Mouse (Mus musculus): ENCODE measurements around the gene Dnajb13.

DNA sequence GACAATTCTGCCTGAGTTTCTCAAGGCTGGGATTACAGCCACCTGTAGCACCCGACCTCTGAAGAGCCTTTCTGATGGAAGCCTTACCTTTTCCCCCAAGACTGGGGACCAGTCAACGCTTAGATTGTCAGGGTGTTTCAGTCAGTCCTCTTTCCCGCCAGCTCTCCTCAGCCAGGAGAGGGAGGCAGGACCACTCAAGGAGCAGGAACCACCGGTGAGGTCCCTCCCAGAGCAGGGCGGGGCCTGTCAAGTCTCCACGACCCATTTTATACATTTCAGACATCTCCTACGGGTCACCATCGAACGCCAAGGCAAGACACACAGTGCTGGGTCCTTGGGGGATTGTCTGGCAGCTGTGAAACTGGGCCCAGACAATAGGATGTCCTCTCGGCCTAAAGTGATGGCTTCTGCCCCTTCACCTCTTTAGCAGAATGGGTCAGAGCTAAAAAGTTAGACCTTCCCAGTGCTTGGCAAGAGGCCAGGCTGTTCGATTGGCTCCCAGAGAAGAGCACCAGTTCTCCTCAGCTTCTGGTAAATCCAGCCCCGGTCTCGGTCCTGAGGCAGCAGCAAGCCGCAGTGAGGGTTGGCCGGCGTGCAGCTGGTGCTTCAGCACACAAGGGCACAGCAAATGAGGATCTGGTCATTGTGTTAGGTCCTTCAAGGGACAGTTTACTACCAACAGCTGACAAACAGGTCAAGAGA lies 14.3 kb downstream of the Dnajb13 start:
- TF ChIP-seq CTCF (IDR thresholded peaks at IDR 0.05 in 2 of 3, conservative IDR thresholded peaks at IDR 0.05 in 1 of 3; ENCODE audit: control insufficient read depth in 1 of 3, insufficient read depth in 1 of 3, low read depth in 2 of 3, low read length in 3 of 3, poor library complexity in 1 of 3, severe bottlenecking in 1 of 3) (no peak), HCFC1 (IDR thresholded peaks at IDR 0.05; ENCODE audit: low read depth, low read length) (no peak), EP300 (IDR thresholded peaks at IDR 0.05; ENCODE audit: low read depth in 1 of 2, low read length in 2 of 2) (no peak), RAD21 (IDR thresholded peaks at IDR 0.05; ENCODE audit: low read depth, low read length) (no peak), POLR2AphosphoS5 (IDR thresholded peaks at IDR 0.05; ENCODE audit: borderline replicate concordance, low read depth, low read length) (no peak)

Data from MEL (cell line).